Comparison of ENCODE assay signal across 20 mouse cellular contexts in the genomic region with DNA sequence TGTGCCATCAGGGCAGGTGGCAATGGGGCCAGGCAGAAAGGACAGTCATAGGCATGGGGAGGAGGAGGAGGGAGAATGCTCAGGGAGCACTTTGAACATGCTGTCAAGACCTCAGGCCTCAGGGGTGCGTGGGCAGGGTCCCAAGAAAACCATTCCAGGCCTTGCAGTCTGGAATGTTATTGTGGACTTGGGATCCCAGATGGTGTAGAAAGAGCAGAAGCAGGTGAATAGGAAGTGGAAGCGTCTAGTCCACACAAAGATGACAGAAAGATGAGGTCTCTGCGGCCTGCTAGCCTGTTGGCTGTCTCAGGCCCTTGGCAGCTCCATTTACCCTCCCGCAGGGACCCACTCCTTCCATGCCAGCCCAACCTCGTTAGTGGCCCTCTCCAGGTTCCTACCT. TPM values are rescaled to one million over a fixed set of nuclear protein-coding genes. Genes with fewer than 3 reads are reported as not detected.
DNase-seq lines count a peak whose midpoint lies in the region; ATAC-seq lines count a peak whose summit lies in the region.
"Had no signal": no experiment of that assay in that cellular context is flagged by ENCODE, and none has a peak within 500 bp of the region (broad histone marks: within the 10 kb centered on the region; RNA-seq: fewer than 3 reads in every experiment).

No protein-coding gene starts in this region.

- H3K27me3 ChIP-seq in midbrain, embryonic 11.5 days (ENCODE audit: control insufficient read depth, insufficient read depth, low read length), result no peaks in the 10 kb centered on the region
- H3K27me3 ChIP-seq in midbrain, embryonic 14.5 days (ENCODE audit: control insufficient read depth, insufficient read depth, low read length), result no peaks in the 10 kb centered on the region
- H3K27me3 ChIP-seq: embryonic facial prominence, embryonic 13.5 days; embryonic facial prominence, embryonic 15.5 days; forebrain, embryonic 12.5 days had no signal

- ATAC-seq in cerebellum, adult (ENCODE audit: insufficient number of reproducible peaks, low FRiP score, low TSS enrichment), result no peak
- no peak for ATAC-seq in midbrain, embryonic 11.5 days (ENCODE audit: low FRiP score)
- no peak for ATAC-seq in midbrain, embryonic 14.5 days (ENCODE audit: low FRiP score, low TSS enrichment)
- ATAC-seq: forebrain, embryonic 14.5 days; forebrain, embryonic 16.5 days had no signal

- H3K36me3 ChIP-seq in midbrain, embryonic 11.5 days (ENCODE audit: control insufficient read depth, insufficient read depth, low read length), result no peaks in the 10 kb centered on the region
- no peaks in the 10 kb centered on the region for H3K36me3 ChIP-seq in midbrain, embryonic 14.5 days (ENCODE audit: control insufficient read depth, insufficient read depth, low read length)
- H3K36me3 ChIP-seq: embryonic facial prominence, embryonic 13.5 days; embryonic facial prominence, embryonic 15.5 days; forebrain, embryonic 10.5 days; forebrain, embryonic 12.5 days had no signal

- H3K4me2 ChIP-seq in midbrain, embryonic 11.5 days, result no peak overlapping the region
- no peak overlapping the region for H3K4me2 ChIP-seq in midbrain, embryonic 14.5 days (ENCODE audit: low read length)
- H3K4me2 ChIP-seq: embryonic facial prominence, embryonic 13.5 days; embryonic facial prominence, embryonic 15.5 days; forebrain, embryonic 12.5 days had no signal

- 84% methylated on average over 5 of the region's 5 CpGs for WGBS in midbrain, embryonic 11.5 days
- 82% methylated on average over 5 of the region's 5 CpGs for WGBS in midbrain, embryonic 14.5 days

- no peak overlapping the region for H3K9ac ChIP-seq in midbrain, embryonic 11.5 days (ENCODE audit: low read length)
- no peak overlapping the region for H3K9ac ChIP-seq in midbrain, embryonic 14.5 days (replicated peaks; ENCODE audit: low read length)
- H3K9ac ChIP-seq: embryonic facial prominence, embryonic 13.5 days; embryonic facial prominence, embryonic 15.5 days; forebrain, embryonic 12.5 days had no signal

- H3K27ac ChIP-seq in midbrain, embryonic 11.5 days (ENCODE audit: low read depth, low read length), result no peak overlapping the region
- no peak overlapping the region for H3K27ac ChIP-seq in midbrain, embryonic 14.5 days (replicated peaks; ENCODE audit: low read depth, low read length)
- H3K27ac ChIP-seq: embryonic facial prominence, embryonic 13.5 days; embryonic facial prominence, embryonic 15.5 days; forebrain, embryonic 12.5 days had no signal

- H3K4me1 ChIP-seq in midbrain, embryonic 11.5 days (ENCODE audit: control insufficient read depth, insufficient read depth, low read length), result no peaks in the 10 kb centered on the region
- no peaks in the 10 kb centered on the region for H3K4me1 ChIP-seq in midbrain, embryonic 14.5 days (ENCODE audit: control insufficient read depth, insufficient read depth, low read length)
- H3K4me1 ChIP-seq: embryonic facial prominence, embryonic 13.5 days; embryonic facial prominence, embryonic 15.5 days; forebrain, embryonic 12.5 days had no signal

- no peak overlapping the region for H3K4me3 ChIP-seq in midbrain, embryonic 11.5 days (ENCODE audit: low read depth, low read length)
- H3K4me3 ChIP-seq in midbrain, embryonic 14.5 days (replicated peaks; ENCODE audit: low read depth, low read length), result no peak overlapping the region
- H3K4me3 ChIP-seq: embryonic facial prominence, embryonic 13.5 days; embryonic facial prominence, embryonic 15.5 days; erythroblast, embryonic 14.5 days; forebrain, embryonic 10.5 days; forebrain, embryonic 12.5 days had no signal

- no peaks in the 10 kb centered on the region for H3K9me3 ChIP-seq in midbrain, embryonic 11.5 days (ENCODE audit: control insufficient read depth, low read length)
- no peaks in the 10 kb centered on the region for H3K9me3 ChIP-seq in midbrain, embryonic 14.5 days (ENCODE audit: control insufficient read depth, low read length)
- H3K9me3 ChIP-seq: embryonic facial prominence, embryonic 13.5 days; embryonic facial prominence, embryonic 15.5 days; forebrain, embryonic 10.5 days; forebrain, embryonic 12.5 days had no signal

- DNase-seq in cerebellum, postnatal 10 days, result peak; percentile 39 to 65
- DNase-seq in cerebellum, postnatal 25 days, result peak; percentile 23 to 40
- no peak for DNase-seq in cerebellum, adult 11-12 months
- DNase-seq in midbrain, embryonic 11.5 days (ENCODE audit: low spot score, missing footprints), result peak; percentile 57
- DNase-seq in midbrain, embryonic 14.5 days, result no peak
- DNase-seq: adrenal gland, adult 2 months; adrenal gland, postnatal 10 days; adrenal gland, postnatal 25 days; cerebellum, adult 18-20 months; cerebellum, postnatal 36 days; embryo, embryonic 11 days had no signal

RNA-seq across cellular contexts. Expression of a gene that starts 10.9 kb away (rescaled TPM):
- polyA plus RNA-seq in midbrain, embryonic 11.5 days (2014; fragmentation: Nextera tagmentation; extraction: Ambion mirVana), result 0.04 and 0.10 TPM in 2 replicates
- 0.46 and 0.58 TPM in 2 replicates for polyA plus RNA-seq in midbrain, embryonic 14.5 days (2014; fragmentation: Nextera tagmentation; extraction: Ambion mirVana)
- polyA plus RNA-seq: erythroblast, embryonic 14.5 days; forebrain, embryonic 10.5 days had no signal

RNA-seq across cellular contexts. Expression of a gene that starts 41.9 kb away (rescaled TPM):
- 0.07 TPM in 1 of 2 replicates, not detected in the other for polyA plus RNA-seq in midbrain, embryonic 11.5 days (2014; fragmentation: Nextera tagmentation; extraction: Ambion mirVana)
- polyA plus RNA-seq in midbrain, embryonic 14.5 days (2014; fragmentation: Nextera tagmentation; extraction: Ambion mirVana), result not detected in 2 replicates
- polyA plus RNA-seq: C2C12; forebrain, embryonic 10.5 days; forebrain, embryonic 12.5 days had no signal

Comparison
In these comparisons a context has a peak if more than half of its experiments do, and no peak if none do; other contexts are left out.
1. DNase-seq: peak in cerebellum, postnatal 10 days (2 of 2), cerebellum, postnatal 25 days (2 of 2) and midbrain, embryonic 11.5 days (single experiment); none in cerebellum, adult 11-12 months (single experiment) and midbrain, embryonic 14.5 days (single experiment).